Mouse (Mus musculus): ENCODE measurements around the gene Zbtb1.
A peak's percentile ranks its signal among the peaks of the same experiment; 100 is the strongest.

Zbtb1 gene

DNA sequence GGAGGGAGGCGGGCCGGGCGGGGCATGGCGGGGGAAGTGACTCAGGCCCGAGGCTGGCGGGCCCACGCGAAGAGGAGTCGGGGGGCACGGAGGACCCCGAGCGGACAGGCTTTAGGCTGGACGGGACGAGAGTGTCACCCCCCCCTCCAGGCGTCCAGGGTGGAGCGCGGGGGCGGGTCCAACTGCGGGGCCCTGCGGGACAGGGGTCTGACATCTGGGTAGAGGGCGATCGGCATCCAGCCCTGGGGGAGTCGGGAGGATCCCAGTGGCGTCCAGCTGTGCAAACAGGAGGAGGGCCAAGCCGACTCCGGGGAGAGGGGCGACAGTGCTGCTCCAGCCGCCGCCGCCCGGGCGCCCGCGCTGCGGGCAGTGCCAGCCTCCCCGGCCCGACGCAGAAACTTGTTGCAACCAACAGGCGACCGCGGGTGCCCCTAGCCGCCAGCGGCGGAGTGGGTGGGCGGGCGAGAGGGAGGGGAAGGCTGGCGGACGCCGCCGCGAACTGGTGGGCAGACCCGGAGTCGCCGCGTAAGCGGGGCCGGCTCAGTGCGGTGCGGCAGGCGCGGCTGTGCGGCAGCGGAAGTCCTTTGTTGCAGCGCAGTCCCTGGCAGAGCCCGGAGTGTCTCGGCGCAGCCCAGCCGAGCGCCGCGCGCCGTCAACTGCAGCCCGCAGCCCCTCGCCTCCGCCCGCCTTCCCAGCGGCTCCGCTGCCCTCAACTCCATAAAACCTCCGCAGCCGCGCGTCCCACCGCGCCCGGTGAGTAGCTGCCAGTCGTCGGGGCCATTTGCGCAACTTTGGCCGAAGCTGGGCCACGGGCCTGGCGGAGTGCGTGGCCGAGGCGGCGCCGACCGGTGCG is at the start of gene Zbtb1:
Gene Zbtb1 (plus strand): TSS at position 289 of the 853 bp plus-strand sequence.
- peak; percentile 88 for DNase-seq

DNA sequence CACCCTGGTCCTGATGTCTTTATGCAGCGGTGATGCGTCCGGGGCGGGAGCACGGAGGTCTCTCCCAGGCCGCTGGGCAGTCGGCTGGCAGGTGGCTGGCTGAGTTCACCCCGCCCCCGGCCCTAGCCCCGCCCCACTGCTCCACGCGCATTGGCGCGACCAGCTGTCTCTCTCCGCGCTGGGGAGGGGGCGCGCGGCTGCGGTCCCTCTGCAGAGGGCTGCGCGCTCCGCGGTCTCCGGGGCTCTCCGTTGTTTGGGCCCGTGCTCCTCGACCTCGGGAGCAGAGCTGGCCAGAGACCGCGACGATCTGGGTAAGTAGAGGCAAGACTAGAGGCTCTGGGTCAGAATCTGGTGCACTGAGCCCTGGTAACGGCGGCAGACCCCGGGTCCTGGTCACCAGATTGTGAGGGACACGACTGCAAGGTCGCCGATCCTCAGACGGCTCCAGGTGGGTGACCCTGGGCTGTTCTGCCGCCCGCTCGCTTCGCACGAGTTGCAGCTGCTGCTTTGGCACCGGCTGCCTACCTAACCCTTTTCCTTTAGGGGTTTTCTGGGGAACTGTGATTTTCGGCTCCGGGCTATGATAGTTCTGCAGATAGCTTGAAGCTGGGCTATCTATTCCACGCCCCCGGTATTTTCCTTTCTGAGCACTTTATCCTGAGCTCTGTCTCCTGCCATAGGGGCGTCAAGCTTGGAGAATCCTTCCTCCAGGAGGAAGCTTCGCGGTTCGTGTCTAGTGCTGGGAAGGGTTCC is 45.2 kb upstream of the Zbtb1 start, which contains the start of gene Akap5:
Gene Akap5 (plus strand): TSS at position 213 of the 753 bp plus-strand sequence.
- DNase-seq = peak; percentile 73

DNA sequence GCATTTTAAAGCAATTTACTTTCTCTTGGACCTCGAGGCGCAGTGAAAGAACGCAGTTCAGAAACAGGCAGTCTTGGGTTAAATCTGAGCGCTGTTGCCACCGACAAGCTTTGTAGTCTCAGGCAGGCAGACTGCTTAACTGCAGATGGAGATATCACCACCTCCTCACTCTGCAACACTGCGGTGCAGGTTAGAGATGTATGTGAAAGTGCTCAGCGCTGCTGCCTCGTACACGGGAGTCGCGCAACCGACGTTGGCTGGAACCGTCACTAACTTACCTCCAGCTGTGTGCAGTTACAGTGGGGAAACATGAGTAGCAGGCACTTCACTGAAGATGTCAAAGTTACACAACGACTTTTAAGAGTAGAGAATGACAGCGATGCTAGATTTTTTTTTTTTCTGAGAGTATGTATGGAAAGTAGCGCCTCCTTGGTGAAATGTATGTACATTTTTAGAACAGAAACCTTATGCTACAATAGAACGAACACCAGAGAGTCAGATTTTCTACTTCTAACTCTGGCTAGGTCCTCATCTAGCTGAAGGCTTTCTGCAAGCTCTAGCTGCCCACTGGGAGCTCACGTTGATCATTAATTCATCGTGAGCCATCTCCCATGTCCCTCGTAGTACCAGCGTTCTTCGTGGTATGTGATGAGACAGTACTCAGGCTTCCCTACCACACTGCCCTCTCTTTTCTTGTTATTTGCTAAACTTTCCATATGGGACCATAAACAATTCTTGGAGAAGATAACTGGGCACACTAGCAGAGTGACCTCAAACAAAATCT is 43.4 kb upstream of the Zbtb1 start:
- no peak for DNase-seq

DNA sequence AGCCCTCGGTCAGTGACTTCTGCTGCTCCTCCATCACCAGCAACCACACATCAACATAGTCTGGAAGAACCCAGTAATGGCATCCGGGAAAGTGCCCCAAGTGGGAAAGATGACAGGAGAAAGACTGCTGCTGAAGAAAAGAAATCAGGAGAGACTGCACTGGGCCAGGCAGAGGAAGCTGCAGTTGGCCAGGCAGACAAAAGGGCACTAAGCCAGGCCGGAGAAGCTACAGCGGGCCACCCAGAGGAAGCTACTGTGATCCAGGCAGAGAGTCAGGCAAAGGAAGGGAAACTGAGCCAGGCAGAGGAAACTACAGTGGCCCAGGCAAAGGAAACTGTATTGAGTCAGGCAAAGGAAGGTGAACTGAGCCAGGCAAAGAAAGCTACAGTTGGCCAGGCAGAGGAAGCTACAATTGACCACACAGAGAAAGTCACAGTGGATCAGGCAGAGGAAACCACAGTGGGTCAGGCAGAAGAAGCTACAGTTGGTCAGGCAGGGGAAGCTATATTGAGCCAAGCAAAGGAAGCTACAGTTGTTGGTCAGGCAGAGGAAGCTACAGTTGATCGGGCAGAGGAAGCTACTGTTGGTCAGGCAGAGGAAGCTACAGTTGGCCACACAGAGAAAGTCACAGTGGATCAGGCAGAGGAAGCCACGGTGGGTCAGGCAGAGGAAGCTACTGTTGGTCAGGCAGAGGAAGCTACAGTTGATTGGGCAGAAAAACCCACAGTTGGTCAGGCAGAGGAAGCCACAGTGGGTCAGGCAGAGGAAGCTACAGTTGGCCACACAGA is 41.3 kb upstream of the Zbtb1 start:
- no peak for DNase-seq

DNA sequence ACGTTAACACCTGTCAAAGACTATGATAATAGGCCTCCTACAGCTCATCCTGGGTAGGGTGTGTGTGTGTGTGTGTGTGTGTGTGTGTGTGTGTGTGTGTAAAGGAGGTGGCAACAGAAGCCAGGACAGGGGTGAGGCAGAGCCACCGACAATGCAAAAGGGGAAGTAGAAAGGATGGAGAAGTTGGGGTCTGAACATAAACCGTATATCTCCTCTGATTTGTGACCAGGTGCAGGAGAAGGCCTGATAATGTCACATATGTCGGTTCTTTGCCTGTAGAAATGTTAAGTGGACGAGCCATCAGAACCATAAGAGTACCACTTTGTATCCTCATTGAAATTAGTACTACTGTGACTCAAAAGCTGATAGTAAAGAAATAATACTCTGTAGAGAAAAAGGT is 36.4 kb upstream of the Zbtb1 start:
- no peak for DNase-seq

DNA sequence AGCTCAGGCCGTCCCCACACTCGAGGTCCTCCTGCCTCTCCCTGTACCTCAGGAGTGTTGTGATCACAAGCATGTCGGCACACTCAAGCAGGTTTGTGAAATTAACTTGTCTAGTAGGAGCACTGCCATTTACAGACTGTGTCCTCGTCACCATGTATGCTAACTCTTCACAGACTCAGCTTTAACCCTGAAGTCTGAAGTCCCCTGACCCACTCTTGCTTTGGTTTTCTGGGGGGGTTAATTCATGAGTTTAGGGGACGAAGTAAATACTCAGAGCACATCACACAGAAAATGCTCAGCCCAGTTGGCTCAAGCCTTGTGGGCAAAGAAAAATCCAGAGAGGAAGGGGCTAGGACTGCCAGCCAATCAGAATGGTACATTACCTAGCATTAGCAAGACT is 34.4 kb upstream of the Zbtb1 start:
- DNase-seq = no peak

DNA sequence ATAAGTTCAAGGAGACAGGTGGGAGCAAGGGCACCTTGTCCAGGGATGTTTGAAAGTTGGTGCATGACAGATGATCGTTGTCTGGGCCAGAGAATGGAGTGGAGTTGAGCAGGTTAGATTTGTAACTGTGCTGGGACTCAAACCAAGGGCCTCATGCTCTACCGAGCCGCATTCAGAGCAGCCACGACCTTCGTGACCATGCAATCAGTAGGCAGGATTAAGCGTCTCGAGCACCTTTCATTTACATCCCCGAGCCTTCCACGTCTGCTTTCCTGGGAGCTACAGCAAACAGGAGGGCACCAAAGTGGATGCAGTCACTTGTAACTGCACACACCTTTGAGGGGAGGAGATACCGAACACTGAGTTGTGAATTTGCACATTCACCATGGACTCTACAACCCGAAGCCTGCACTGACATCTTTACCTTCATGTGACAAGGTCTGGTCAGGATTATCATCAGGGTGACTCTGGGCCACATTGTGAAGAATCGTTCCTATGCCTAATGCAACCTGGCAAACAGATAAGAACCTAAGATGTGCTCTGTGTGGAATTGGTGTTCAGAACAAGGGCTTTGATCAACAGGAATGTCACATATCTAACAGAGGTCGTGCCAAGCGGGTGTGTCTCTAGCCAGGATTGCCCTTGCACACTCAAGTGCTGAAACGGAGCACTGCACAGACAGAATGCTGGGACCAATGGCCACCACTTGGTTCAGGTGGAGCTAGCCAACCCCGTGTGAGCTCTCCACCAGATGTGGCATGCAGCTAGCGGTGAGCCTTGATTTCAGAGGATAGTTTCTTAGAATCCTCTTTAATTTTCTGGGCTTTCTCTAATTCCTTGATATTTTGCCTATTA is 33.7 kb upstream of the Zbtb1 start:
- DNase-seq = no peak

DNA sequence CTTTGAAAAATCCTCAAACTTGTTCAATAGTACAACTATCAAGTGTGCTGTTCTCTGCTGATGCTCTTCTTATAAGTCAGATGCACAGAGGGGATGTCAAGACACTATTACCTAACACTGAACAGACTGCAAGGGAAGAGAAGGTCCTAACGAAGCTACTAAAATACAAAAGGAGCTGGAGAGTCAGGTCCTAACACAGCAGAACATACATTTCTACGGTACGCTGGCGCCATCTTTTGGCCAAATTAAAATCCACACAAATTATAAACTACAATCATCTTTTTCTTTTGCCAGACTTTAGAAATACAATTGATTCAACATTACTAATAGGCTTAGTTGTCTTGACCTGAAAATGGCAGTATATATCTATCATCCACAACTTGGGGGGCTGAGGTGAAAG is 29.0 kb upstream of the Zbtb1 start:
- peak; percentile 64 for DNase-seq

DNA sequence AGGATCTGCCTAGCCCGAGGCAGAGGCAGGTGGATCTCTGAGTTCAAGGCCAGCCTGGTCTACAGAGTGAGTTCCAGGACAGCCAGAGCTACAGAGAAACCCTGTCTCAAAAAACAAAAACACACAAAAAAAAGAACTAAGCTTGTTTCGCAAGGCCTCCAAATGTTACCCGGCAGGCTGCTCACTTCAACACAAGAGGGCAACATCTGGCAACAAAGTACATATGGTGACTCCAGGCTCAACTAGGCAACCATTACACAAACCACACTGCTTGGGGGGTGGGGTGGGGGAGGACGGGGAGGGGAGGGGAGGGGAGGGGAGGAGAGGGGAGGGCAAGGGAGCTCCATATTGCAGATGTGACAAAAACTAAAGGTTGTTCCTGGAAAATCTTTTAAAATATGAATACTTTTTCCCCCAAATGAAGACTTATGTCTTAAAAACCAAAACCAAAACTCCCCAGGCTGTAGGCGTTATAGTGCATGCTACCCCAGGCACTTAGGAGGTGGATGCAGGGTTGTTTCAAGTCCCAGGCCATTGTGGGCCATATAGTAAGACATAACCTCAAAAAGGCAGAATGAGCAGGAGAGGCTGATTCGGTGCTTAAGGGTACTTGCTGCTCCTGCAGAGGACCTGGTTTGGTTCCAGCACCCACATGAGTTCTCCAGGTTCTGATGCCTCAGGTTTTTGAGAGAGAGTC is 24.2 kb upstream of the Zbtb1 start:
- peak; percentile 66 for DNase-seq

DNA sequence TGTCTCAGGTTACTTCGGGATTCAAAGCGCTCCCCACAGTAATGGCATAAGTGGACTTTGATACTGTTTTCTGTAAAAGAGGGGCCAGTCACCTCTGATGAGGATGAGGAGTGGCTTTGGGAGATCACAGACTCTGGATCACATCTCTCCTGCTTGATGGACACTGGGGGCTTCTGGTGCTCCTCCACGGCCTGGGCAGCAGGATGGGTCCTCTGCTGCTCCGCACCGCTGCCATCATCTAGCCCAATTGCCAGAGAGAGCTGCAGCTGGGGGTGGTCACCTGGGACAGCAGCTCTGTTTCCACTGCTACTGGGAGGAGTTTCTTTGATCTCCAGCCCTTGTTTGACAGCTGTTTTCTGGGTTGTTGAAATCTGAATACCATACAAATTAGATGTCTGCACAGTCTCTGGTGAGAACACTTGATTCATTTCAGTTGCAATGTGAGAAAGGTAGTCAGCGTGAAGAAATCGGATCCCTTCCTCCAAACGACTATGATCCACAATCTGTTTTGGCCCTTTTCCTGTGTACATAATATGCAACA is 20.3 kb upstream of the Zbtb1 start:
- DNase-seq = no peak

DNA sequence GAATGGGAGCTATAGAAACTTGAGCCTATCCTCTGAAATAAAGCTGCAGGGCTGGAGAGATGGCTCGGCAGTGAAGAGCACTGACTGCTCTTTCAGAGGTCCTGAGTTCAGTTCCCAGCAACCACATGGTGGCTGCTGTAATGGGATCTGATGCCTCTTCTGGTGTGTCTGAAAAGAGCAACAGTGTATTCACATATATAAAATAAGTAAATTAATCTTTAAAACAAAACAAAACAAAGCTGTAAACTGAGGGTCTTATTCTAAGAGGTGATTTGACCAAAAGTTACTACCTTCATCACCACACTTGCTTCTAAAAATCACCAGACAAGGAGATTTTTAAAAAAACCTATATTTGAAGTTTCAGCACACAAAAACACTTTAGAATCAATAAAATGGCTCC is 9.2 kb upstream of the Zbtb1 start:
- no peak for DNase-seq

DNA sequence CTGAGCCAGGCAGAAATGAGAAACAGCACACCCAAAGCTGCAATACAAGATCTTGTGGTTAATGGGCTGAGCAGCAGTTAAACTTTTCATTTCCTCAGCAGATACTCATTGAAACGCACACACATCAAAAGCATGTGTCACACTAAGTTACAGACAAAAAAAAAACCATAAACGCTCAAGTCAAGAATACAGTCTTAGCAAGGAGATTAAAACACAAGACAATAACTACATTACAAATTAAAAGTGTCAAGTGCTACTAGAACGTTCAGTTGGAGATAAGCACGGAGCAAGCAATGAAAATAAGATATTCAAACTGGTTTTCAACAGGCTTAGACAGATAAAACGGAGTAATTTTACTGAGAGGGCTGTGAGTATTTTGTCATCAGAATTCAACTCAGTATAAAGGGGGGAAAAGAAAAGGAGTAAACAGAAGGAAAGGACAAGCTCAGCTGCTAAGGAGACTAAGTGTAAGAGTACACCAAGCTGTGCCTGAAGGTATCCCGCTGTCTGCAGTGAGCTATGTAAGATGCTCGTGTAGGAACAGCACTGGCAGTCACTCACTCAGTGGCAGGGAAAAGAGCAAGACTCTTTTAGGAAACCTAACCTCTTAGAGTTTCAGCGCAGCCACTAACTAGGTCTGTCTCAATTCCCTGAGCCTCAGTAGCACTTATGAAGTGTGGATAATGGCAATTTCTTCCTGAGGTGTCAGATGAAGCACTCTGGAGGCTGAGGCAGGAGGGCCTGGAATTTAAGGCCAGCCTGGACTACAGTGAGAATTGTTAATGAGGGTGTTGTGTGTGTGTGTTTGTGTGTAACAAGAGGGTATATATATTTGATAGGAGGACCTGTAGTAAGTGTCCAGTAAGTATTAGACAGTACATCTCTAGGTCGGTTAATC is 8.4 kb upstream of the Zbtb1 start:
- DNase-seq = no peak

DNA sequence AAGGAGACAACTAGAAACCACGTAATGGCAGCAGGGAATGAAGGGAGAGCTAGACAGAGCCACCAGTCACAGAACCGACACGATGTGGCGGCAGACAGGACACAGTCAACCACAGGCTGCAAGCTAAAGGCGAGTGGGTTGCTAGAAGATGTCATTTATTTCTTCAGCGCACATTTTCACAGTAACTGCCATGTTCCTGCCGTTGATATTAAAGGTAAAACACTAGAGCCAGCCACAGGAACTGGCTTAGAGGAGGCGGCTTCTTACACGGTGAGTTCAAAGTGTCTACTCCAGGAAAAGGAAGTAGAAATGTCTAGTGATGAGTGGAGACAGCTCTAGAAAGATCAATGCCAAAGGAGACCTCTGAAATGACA is 7.8 kb upstream of the Zbtb1 start:
- DNase-seq = peak; percentile 52

DNA sequence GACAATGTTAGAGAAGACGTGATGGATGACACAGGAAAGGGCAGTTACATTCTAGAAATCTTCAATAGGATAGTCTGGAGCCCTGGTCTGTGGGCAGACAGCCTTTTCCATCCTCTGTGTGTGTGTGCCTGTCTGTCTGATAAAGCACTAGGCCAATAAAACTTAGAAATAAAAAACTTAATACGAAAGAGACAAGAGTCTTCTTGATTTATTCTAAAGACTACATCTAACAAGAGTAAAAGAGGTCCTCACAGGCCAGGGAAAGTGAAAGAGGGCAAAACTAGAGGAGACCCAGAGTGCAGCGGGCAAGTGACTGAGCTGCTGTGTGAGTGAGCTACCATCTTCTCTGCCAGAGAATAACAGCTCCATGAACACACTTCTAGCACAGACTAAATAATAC is 3.8 kb upstream of the Zbtb1 start:
- DNase-seq = no peak

DNA sequence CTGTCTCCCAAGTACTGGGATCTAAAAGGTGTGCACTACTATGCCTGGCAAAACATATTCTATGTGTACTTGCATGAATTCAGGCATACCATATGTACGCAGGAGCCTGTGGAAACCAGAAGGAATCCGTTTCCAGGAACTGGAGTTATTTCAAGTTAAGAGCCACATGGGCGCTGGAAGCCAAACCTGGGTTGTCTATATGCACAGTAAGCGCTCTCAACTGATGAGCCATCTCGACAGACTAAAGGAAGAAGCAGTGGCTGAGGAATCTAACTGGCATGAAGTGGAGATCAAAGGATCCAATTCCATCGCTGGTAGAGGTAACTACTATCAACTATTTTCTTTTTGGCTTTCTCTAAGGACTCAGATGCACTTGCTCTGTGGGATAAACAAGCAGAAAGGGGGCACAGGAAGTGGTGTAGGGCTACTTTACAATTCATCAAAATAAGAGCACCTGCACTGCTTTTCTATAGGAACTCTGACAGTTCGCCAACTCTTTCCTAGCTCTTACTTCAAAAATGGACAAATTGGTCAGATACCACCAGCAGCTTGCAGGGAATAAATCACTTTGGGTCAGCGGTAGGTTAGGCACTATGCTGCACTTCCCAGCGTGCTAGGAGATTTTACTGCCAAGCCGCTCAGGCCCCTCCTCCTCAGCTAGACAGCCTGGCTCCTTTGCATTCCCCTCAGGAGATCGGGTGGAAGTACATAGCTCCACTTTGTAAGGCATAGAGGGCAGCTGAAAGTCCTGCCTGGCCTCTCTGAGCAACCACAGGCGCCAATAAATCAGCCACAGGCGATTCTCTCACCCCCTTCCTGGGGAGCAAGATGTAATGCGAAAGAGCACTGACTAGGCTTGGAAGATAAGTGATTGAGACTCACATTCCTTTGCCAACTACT is 2.7 kb upstream of the Zbtb1 start:
- peak; percentile 61 for DNase-seq

DNA sequence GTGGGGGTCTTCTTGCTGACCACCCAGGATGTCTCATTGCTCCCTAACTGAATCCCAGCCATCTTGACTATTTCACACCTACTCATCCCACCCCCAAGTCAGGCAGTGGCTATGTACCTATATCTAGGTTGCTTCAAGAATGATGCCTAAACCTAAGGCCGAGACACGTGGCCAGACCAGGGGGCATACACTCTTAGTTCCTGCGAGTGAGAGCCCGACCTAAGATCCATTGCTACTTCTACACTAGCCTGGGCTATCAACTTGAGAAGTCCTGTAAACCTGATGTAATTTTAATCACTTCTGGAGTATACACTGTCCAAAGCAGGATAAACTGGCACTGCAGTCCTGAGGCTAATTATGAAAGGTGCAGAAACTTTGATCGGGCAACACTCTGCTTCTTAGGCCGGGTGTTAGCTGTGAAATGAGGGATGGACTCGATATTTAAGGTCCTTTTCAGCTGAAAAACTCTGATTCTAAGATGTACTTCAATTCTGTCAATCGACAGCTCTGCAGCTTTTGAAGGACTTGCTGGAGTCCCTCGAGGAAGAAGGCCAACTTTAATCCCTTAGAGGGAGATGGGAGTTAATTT is 1.8 kb upstream of the Zbtb1 start:
- DNase-seq = no peak

DNA sequence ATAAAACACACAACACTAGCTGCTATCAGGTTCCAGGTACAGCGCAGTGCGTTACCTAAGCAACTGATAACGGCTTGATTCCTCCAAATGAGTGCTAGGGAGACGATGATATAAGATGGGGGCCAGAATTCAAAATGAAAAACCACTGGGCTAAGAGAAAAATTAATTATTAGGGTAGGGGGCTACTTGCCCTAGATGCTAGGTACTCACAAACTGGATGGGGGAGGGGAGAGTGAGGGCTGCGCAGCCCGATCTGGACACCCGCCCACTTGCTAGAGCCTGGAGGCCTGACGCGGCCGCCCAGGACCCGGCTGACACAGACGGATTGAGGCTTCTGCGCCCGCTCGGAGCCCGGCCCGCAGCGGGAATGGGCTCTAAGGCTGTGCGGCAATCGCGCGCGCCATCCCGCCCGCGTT is 1.3 kb upstream of the Zbtb1 start:
- DNase-seq = no peak
